Mouse (Mus musculus) myocyte (in vitro differentiated cells): ENCODE measurements at regions not wholly inside any gene's neighbourhood (a gene's known extent, or its start where the extent isn't known, plus 50 kb on each side); places are given as distances from the start of the nearest gene placed in this dataset.

ENCODE experiments used
- H3K27me3 ChIP-seq: one replicate; pipeline ENCODE4 v1.6.1; 2011; ENCODE audit not compliant: control insufficient read depth, insufficient read depth, insufficient read length
- H3K36me3 ChIP-seq: one replicate; pipeline ENCODE4 v1.6.1; 2011; ENCODE audit not compliant: control insufficient read depth, insufficient read depth
- H3K4me2 ChIP-seq: one replicate; pipeline ENCODE4 v1.6.1; 2011; ENCODE audit warnings: low read depth, control low read depth
- H3K4me3 ChIP-seq: one replicate; pipeline ENCODE4 v1.5.1; 2011; ENCODE audit warnings: mild to moderate bottlenecking, control low read depth, moderate library complexity
- H3K79me2 ChIP-seq: one replicate; pipeline ENCODE4 v1.6.1; 2011; ENCODE audit not compliant: control insufficient read depth, insufficient read depth
- H3ac ChIP-seq: one replicate; pipeline ENCODE4 v1.6.1; 2011; ENCODE audit not compliant: control insufficient read depth, insufficient read length
- CEBPB ChIP-seq: IDR thresholded peaks from 2 replicates; pipeline ENCODE4 v1.6.1; 2011; ENCODE audit warnings: mild to moderate bottlenecking, moderate library complexity; ENCODE audit not compliant: poor library complexity, insufficient read depth, severe bottlenecking
- E2F4 ChIP-seq: IDR thresholded peaks from one replicate; pipeline ENCODE4 v1.6.1; 2011; ENCODE audit warnings: mild to moderate bottlenecking, control low read depth, moderate library complexity; ENCODE audit not compliant: insufficient read depth
- MAX ChIP-seq: IDR thresholded peaks from one replicate; pipeline ENCODE4 v1.6.1; 2011; ENCODE audit warnings: low read depth, mild to moderate bottlenecking, control low read depth
- MYOD1 ChIP-seq, 3 experiments: IDR thresholded peaks; one replicate each; pipeline ENCODE4 v1.6.1; 2011; ENCODE audit warnings: control low read depth in 2 of 3, low read depth in 2 of 3, mild to moderate bottlenecking in 2 of 3, moderate library complexity in 1 of 3; ENCODE audit not compliant: insufficient read length in 2 of 3, control insufficient read depth in 1 of 3
- MYOG ChIP-seq, 3 experiments: IDR thresholded peaks; one replicate each; pipeline ENCODE4 v1.6.1; 2011; ENCODE audit warnings: control low read depth in 2 of 3, low read depth in 2 of 3, mild to moderate bottlenecking in 2 of 3; ENCODE audit not compliant: insufficient read length in 2 of 3, control insufficient read depth in 1 of 3, insufficient read depth in 1 of 3
- POLR2A ChIP-seq: IDR thresholded peaks from one replicate; pipeline ENCODE4 v1.6.1; 2011; ENCODE audit warnings: low read depth, mild to moderate bottlenecking, control low read depth, moderate library complexity; ENCODE audit not compliant: insufficient read length
- POLR2AphosphoS2 ChIP-seq: IDR thresholded peaks from one replicate; pipeline ENCODE4 v1.6.1; 2011; ENCODE audit warnings: low read depth, control low read depth; ENCODE audit not compliant: insufficient read length
- REST ChIP-seq: IDR thresholded peaks from one replicate; pipeline ENCODE4 v1.6.1; 2011; ENCODE audit warnings: mild to moderate bottlenecking, control low read depth, moderate library complexity; ENCODE audit not compliant: insufficient read depth, insufficient read length
- SRF ChIP-seq: IDR thresholded peaks from one replicate; pipeline ENCODE4 v1.6.1; 2011; ENCODE audit warnings: low read depth; ENCODE audit not compliant: control insufficient read depth, insufficient read length
- TCF12 ChIP-seq: IDR thresholded peaks from one replicate; pipeline ENCODE4 v1.6.1; 2011; ENCODE audit warnings: mild to moderate bottlenecking, control low read depth; ENCODE audit not compliant: poor library complexity, insufficient read depth, severe bottlenecking
- TCF3 ChIP-seq: IDR thresholded peaks from one replicate; pipeline ENCODE4 v1.6.1; 2011; ENCODE audit warnings: low read depth, control low read depth; ENCODE audit not compliant: insufficient read length
- USF1 ChIP-seq: IDR thresholded peaks from one replicate; pipeline ENCODE4 v1.6.1; 2011; ENCODE audit warnings: low read depth, mild to moderate bottlenecking, control low read depth, moderate library complexity

GRCm38 (mm10) chr16:75360791-75361190 lies 225.1 kb downstream of the Lipi start:
- TF ChIP-seq USF1 (no peak), MAX (no peak), E2F4 (no peak), POLR2A (no peak), MYOG (IDR thresholded peaks at IDR 0.05; ENCODE audit: control insufficient read depth in 1 of 3, insufficient read depth in 1 of 3, insufficient read length in 2 of 3, low read depth in 2 of 3) (no peak), SRF (no peak), TCF3 (no peak), MYOD1 (IDR thresholded peaks at IDR 0.05; ENCODE audit: control insufficient read depth in 1 of 3, insufficient read length in 2 of 3, low read depth in 2 of 3) (no peak), REST (no peak), POLR2AphosphoS2 (no peak), TCF12 (no peak), CEBPB (no peak)
- H3K79me2 ChIP-seq = no peaks in the 10 kb centered on the region

GRCm38 (mm10) chr16:75353394-75353793 lies 232.5 kb downstream of the Lipi start:
- H3K27me3 ChIP-seq = no peaks in the 10 kb centered on the region
- no peaks in the 10 kb centered on the region for H3K36me3 ChIP-seq
- H3ac ChIP-seq = no peak overlapping the region
- no peak overlapping the region for H3K4me2 ChIP-seq
- no peak overlapping the region for H3K4me3 ChIP-seq
- TF ChIP-seq MAX = no peak
- TF ChIP-seq TCF12 = no peak
- no peak for TF ChIP-seq TCF3
- no peak for TF ChIP-seq POLR2AphosphoS2
- no peak for TF ChIP-seq CEBPB
- no peak for TF ChIP-seq REST
- TF ChIP-seq SRF = no peak
- TF ChIP-seq MYOG (IDR thresholded peaks at IDR 0.05; ENCODE audit: control insufficient read depth in 1 of 3, insufficient read depth in 1 of 3, insufficient read length in 2 of 3, low read depth in 2 of 3) = no peak
- no peak for TF ChIP-seq USF1
- no peak for TF ChIP-seq MYOD1 (IDR thresholded peaks at IDR 0.05; ENCODE audit: control insufficient read depth in 1 of 3, insufficient read length in 2 of 3, low read depth in 2 of 3)
- no peak for TF ChIP-seq E2F4
- TF ChIP-seq POLR2A = no peak
- H3K79me2 ChIP-seq = no peaks in the 10 kb centered on the region

More at GRCm38 (mm10) chr16:75360791-75361190, 225.1 kb downstream of the Lipi start:
- Histone ChIP-seq H3K36me3 (no peaks in the 10 kb centered on the region), H3ac (no peak overlapping the region), H3K4me3 (no peak overlapping the region), H3K4me2 (no peak overlapping the region), H3K27me3 (no peaks in the 10 kb centered on the region)

GRCm38 (mm10) chr16:75344201-75344927 lies 241.5 kb downstream of the Lipi start:
- no peak for TF ChIP-seq REST
- TF ChIP-seq E2F4 = no peak
- no peak for TF ChIP-seq TCF12
- no peak for TF ChIP-seq MAX
- TF ChIP-seq MYOD1 (IDR thresholded peaks at IDR 0.05; ENCODE audit: control insufficient read depth in 1 of 3, insufficient read length in 2 of 3, low read depth in 2 of 3) = no peak
- TF ChIP-seq POLR2A = no peak
- TF ChIP-seq TCF3 = no peak
- no peak for TF ChIP-seq USF1
- TF ChIP-seq POLR2AphosphoS2 = no peak
- no peak for TF ChIP-seq MYOG (IDR thresholded peaks at IDR 0.05; ENCODE audit: control insufficient read depth in 1 of 3, insufficient read depth in 1 of 3, insufficient read length in 2 of 3, low read depth in 2 of 3)
- no peak for TF ChIP-seq CEBPB
- no peak for TF ChIP-seq SRF

GRCm38 (mm10) chr16:75343028-75343901 lies 242.6 kb downstream of the Lipi start:
- Histone ChIP-seq H3ac (no peak overlapping the region), H3K79me2 (no peaks in the 10 kb centered on the region), H3K36me3 (no peaks in the 10 kb centered on the region), H3K4me3 (no peak overlapping the region), H3K27me3 (no peaks in the 10 kb centered on the region), H3K4me2 (peak overlapping the region; percentile 58)
- TF ChIP-seq TCF12 = no peak

More at GRCm38 (mm10) chr16:75344201-75344927, 241.5 kb downstream of the Lipi start:
- Histone ChIP-seq H3K27me3 (no peaks in the 10 kb centered on the region), H3K36me3 (no peaks in the 10 kb centered on the region), H3K4me3 (no peak overlapping the region), H3K4me2 (no peak overlapping the region), H3ac (no peak overlapping the region), H3K79me2 (no peaks in the 10 kb centered on the region)
